Mouse (Mus musculus): ENCODE results near the gene Gpatch1.

- TF ChIP-seq CTCF (IDR thresholded peaks at IDR 0.05; ENCODE audit: low read depth) (no peak), EP300 (IDR thresholded peaks at IDR 0.05; ENCODE audit: low read depth) (no peak)
These were observed 85.3 kb downstream of the Gpatch1 start for GRCm38 (mm10) chr7:35232796-35233455.

All from liver, embryonic 14.5 days (tissue).